Mouse (Mus musculus) mesoderm, embryonic 11.5 days (tissue): ENCODE results near the gene Fam107b.

ENCODE experiments used
- DNase-seq: peaks from one replicate; pipeline ENCODE4 v3.0.0-alpha.2; 2012; ENCODE audit warnings: low read depth, low spot score

Gene Fam107b

GRCm38 (mm10) chr2:3773089-3773488 is 202.8 kb downstream of the Fam107b start:
- DNase-seq = no peak

- no peak for DNase-seq
These were observed 205.3 kb downstream of the Fam107b start for GRCm38 (mm10) chr2:3775569-3775968.

- no peak for DNase-seq
These were observed 205.8 kb downstream of the Fam107b start for GRCm38 (mm10) chr2:3776045-3776444.

- no peak for DNase-seq
These were observed 207.4 kb downstream of the Fam107b start for GRCm38 (mm10) chr2:3777696-3778095.

- DNase-seq = no peak
These were observed 215.3 kb downstream of the Fam107b start for GRCm38 (mm10) chr2:3785546-3785945.

GRCm38 (mm10) chr2:3787752-3788423 is 217.6 kb downstream of the Fam107b start:
- DNase-seq = no peak

- no peak for DNase-seq
These were observed 218.1 kb downstream of the Fam107b start for GRCm38 (mm10) chr2:3788424-3788786.

- DNase-seq = no peak
These were observed 226.3 kb downstream of the Fam107b start for GRCm38 (mm10) chr2:3796543-3796942.

GRCm38 (mm10) chr2:3799767-3800554 is 229.7 kb downstream of the Fam107b start:
- peak; percentile 70 for DNase-seq

- no peak for DNase-seq
These were observed 230.2 kb downstream of the Fam107b start for GRCm38 (mm10) chr2:3800555-3800878.

GRCm38 (mm10) chr2:3805742-3806141 is 235.5 kb downstream of the Fam107b start:
- DNase-seq = no peak

- DNase-seq = no peak
These were observed 240.0 kb downstream of the Fam107b start for GRCm38 (mm10) chr2:3810321-3810720.

- DNase-seq = no peak
These were observed 245.9 kb downstream of the Fam107b start for GRCm38 (mm10) chr2:3816142-3816609.

GRCm38 (mm10) chr2:3817626-3818025 is 247.3 kb downstream of the Fam107b start:
- no peak for DNase-seq

GRCm38 (mm10) chr2:3822483-3823455 is 252.5 kb downstream of the Fam107b start:
- DNase-seq = peak; percentile 17
